Comparison of ENCODE assay signal across 3 mouse cellular contexts in genomic region chr16:33384057-33384456, GRCm38 (mm10). TPM values are rescaled to one million over a fixed set of nuclear protein-coding genes. Genes with fewer than 3 reads are reported as not detected.
DNase-seq lines count a peak whose midpoint lies in the region; TF ChIP-seq lines count a peak whose summit lies in the region.
"Not testable (repeated sequence)": the region's sequence is repeated elsewhere in the genome, so short reads cannot be mapped to it uniquely, and the experiment has no call there.

No protein-coding gene starts in this region.

- dilution Hi-C loops in CH12.LX (cut with MboI; ENCODE audit: extremely low pct_ligation_motif_present, extremely low pct_unique_long_range_greater_than_20kb, low sequenced_read_pairs) = not testable (repeated sequence)

- H3K4me1 ChIP-seq in CH12.LX (ENCODE audit: control insufficient read depth in 1 of 2, insufficient read depth in 2 of 2) = peaks cover 3 to 37% of the 10 kb centered on the region in 2 experiments; a peak in 3 of 4 replicates
- H3K4me1 ChIP-seq in ES-E14 (ENCODE audit: control insufficient read depth in 2 of 2, insufficient read depth in 2 of 2, low read length in 2 of 2, poor library complexity in 1 of 2) = not testable (repeated sequence)

- not testable (repeated sequence) for H3K9ac ChIP-seq in CH12.LX (ENCODE audit: insufficient read depth, low read depth); ES-E14 (ENCODE audit: insufficient read depth, low read depth, low read length, poor library complexity, severe bottlenecking)

- H3K79me2 ChIP-seq in CH12.LX (replicated peaks; ENCODE audit: control insufficient read depth, extremely low read depth, insufficient read depth, poor library complexity, severe bottlenecking) = peaks cover 80% of the 10 kb centered on the region

- H3K36me3 ChIP-seq in CH12.LX (replicated peaks in 1 of 2; ENCODE audit: control insufficient read depth in 1 of 2, insufficient read depth in 1 of 2, low read length in 1 of 2) = peaks cover 2 to 33% of the 10 kb centered on the region in 2 experiments
- not testable (repeated sequence) for H3K36me3 ChIP-seq in ES-E14 (ENCODE audit: control insufficient read depth, insufficient read depth, low read length, poor library complexity, severe bottlenecking)

- not testable (repeated sequence) for H3K27ac ChIP-seq in CH12.LX (ENCODE audit: insufficient read depth, low read depth); ES-E14 (ENCODE audit: insufficient read depth, low read depth, low read length, poor library complexity, severe bottlenecking)

- not testable (repeated sequence) for DNase-seq in CH12.LX (ENCODE audit: extremely low read depth); ES-E14 (ENCODE audit: low read depth, low spot score)
- peak; percentile 15 for DNase-seq in heart, adult 11 months

- H3K27me3 ChIP-seq in CH12.LX (replicated peaks) = not testable (repeated sequence)

- TF ChIP-seq CTCF in CH12.LX (conservative IDR thresholded peaks at IDR 0.05 in 1 of 2, IDR thresholded peaks at IDR 0.05 in 1 of 2; ENCODE audit: low read depth in 2 of 2, low read length in 2 of 2) = not testable (repeated sequence)

- in situ Hi-C loops in CH12.LX (cut with MboI; ENCODE audit: low pct_ligation_motif_present, low pct_unique_long_range_greater_than_20kb, low sequenced_read_pairs); ES-E14 (cut with MboI; ENCODE audit: low sequenced_read_pairs in 2 of 2, unreplicated experiment in 2 of 2): not testable (repeated sequence)

- not testable (repeated sequence) for H3K9me3 ChIP-seq in CH12.LX (replicated peaks; ENCODE audit: low read length); ES-E14 (ENCODE audit: control insufficient read depth, insufficient read depth, low read depth, low read length)

- not testable (repeated sequence) for H3K4me2 ChIP-seq in CH12.LX (ENCODE audit: insufficient read depth, low read depth, poor library complexity, severe bottlenecking)

- not testable (repeated sequence) for TF ChIP-seq RAD21 in CH12.LX (IDR thresholded peaks at IDR 0.05; ENCODE audit: low read depth, low read length)

- not testable (repeated sequence) for TF ChIP-seq EP300 in CH12.LX (IDR thresholded peaks at IDR 0.05; ENCODE audit: low read length)

- H3K4me3 ChIP-seq in CH12.LX (replicated peaks in 1 of 3; ENCODE audit: low read depth in 2 of 3, low read length in 2 of 3, poor library complexity in 1 of 3); ES-E14 (ENCODE audit: insufficient read depth in 1 of 2, low read depth in 1 of 2, low read length in 2 of 2, poor library complexity in 1 of 2, severe bottlenecking in 1 of 2): not testable (repeated sequence)

- TF ChIP-seq POLR2A in CH12.LX (IDR thresholded peaks at IDR 0.05; ENCODE audit: low read depth, low read length) = not testable (repeated sequence)

TF ChIP-seq in CH12.LX, 34 proteins besides CTCF, POLR2A, EP300 and RAD21:
- TF ChIP-seq ZNF384 (IDR thresholded peaks at IDR 0.05; ENCODE audit: low read depth, low read length) = peak; percentile 33; the same call in 1 of the 2 replicates

TF ChIP-seq in ES-E14, 5 proteins besides CTCF, POLR2A, EP300 and RAD21:
- peak; percentile 91 for TF ChIP-seq ZNF384 (IDR thresholded peaks at IDR 0.05; ENCODE audit: low read depth, low read length)

RNA-seq across cellular contexts. Expression of gene Zfp148, which starts 3.4 kb away (rescaled TPM):
- total RNA-seq in CH12.LX (2012; rRNA removed) (19.5 and 23.2 TPM in 2 replicates), CH12.LX (2014; rRNA removed) (28.6 and 30.4 TPM in 2 replicates), ES-E14 (2012; rRNA removed) (14.6 and 19.5 TPM in 2 replicates)
- 36.6 and 39.9 TPM in 2 replicates for polyA plus RNA-seq in CH12.LX (2012; ENCODE audit: insufficient read length, low read depth)
